Comparison of ENCODE assay signal across 32 mouse cellular contexts in the genomic region with DNA sequence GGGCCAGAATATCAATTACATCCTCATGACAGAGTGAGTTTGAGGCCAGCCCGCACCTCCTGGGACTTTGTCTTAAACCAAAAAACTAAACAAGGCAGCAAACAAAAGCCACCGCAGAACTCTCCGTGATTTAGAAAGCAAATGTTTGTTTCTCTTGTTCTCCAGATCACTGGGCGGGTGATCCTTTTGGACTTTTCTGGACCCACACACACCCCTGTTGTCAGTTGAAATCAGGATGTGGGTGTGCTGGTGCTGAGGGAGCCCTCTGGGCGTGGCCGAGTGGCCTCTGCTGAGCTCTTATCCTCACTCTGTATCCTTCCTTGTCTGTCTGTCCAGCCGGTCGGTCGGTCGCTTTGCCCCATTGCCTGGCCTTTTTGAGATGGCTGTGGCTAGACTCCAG.
DNase-seq lines count a peak whose midpoint lies in the region; ATAC-seq and TF ChIP-seq lines count a peak whose summit lies in the region.
"Had no signal": no experiment of that assay in that cellular context is flagged by ENCODE, and none has a peak within 500 bp of the region (broad histone marks: within the 10 kb centered on the region; RNA-seq: fewer than 3 reads in every experiment).

No protein-coding gene starts in this region.

- intact Hi-C loops in heart, postnatal 25 days (cut with DNase I): no loop called here

- ATAC-seq in liver, embryonic 11.5 days (replicated peaks; ENCODE audit: low FRiP score): peak; percentile 47; the same call in 1 of the 2 replicates
- peak; percentile 53; the same call in 1 of the 2 replicates for ATAC-seq in liver, embryonic 12.5 days
- no peak for ATAC-seq in stomach, postnatal 0 days (ENCODE audit: low FRiP score, low TSS enrichment)
- ATAC-seq: CD4-positive, CD25-positive, alpha-beta regulatory T cell, adult 4 months; inflammation-experienced regulatory T-cells, adult 6 months had no signal

- H3K9me3 ChIP-seq in liver, embryonic 11.5 days (ENCODE audit: control insufficient read depth, low read length): no peaks in the 10 kb centered on the region
- H3K9me3 ChIP-seq in liver, embryonic 12.5 days (replicated peaks): no peaks in the 10 kb centered on the region
- H3K9me3 ChIP-seq in stomach, postnatal 0 days (ENCODE audit: control insufficient read depth, low read length): no peaks in the 10 kb centered on the region
- H3K9me3 ChIP-seq: embryonic facial prominence, embryonic 10.5 days; embryonic facial prominence, embryonic 15.5 days; forebrain, embryonic 12.5 days; heart, embryonic 12.5 days; hindbrain, embryonic 10.5 days; hindbrain, embryonic 15.5 days; neural tube, embryonic 15.5 days had no signal

- whole genome bisulfite sequencing in liver, embryonic 11.5 days: 63% methylated on average over 10 of the region's 10 CpGs
- 44% methylated on average over 10 of the region's 10 CpGs for WGBS in liver, embryonic 12.5 days (ENCODE audit: insufficient replicate concordance)
- WGBS in stomach, postnatal 0 days: 58% methylated on average over 10 of the region's 10 CpGs

- no peak overlapping the region for H3K4me2 ChIP-seq in liver, embryonic 11.5 days
- no peak overlapping the region for H3K4me2 ChIP-seq in liver, embryonic 12.5 days
- no peak overlapping the region for H3K4me2 ChIP-seq in stomach, postnatal 0 days (replicated peaks; ENCODE audit: low read depth)
- H3K4me2 ChIP-seq: embryonic facial prominence, embryonic 15.5 days; forebrain, embryonic 12.5 days; heart, embryonic 12.5 days; hindbrain, embryonic 15.5 days; midbrain, embryonic 11.5 days; neural tube, embryonic 15.5 days had no signal

- no peak overlapping the region for H3K4me3 ChIP-seq in liver, embryonic 11.5 days (ENCODE audit: low read depth, low read length)
- no peak overlapping the region for H3K4me3 ChIP-seq in liver, embryonic 12.5 days
- no peak overlapping the region for H3K4me3 ChIP-seq in stomach, postnatal 0 days (ENCODE audit: low read depth, low read length)
- H3K4me3 ChIP-seq: embryonic facial prominence, embryonic 10.5 days; embryonic facial prominence, embryonic 15.5 days; forebrain, embryonic 12.5 days; heart, embryonic 12.5 days; hindbrain, embryonic 10.5 days; hindbrain, embryonic 15.5 days; neural tube, embryonic 15.5 days had no signal

- peaks cover 13% of the 10 kb centered on the region for H3K4me1 ChIP-seq in liver, embryonic 11.5 days (replicated peaks; ENCODE audit: control insufficient read depth, insufficient read depth, low read length)
- H3K4me1 ChIP-seq in liver, embryonic 12.5 days: peaks cover 25% of the 10 kb centered on the region
- 0 out of 2 replicates have a peak, but pooled peaks cover 2% of the 10 kb centered on the region for H3K4me1 ChIP-seq in stomach, postnatal 0 days (replicated peaks; ENCODE audit: control insufficient read depth, insufficient read depth)
- H3K4me1 ChIP-seq: embryonic facial prominence, embryonic 15.5 days; forebrain, embryonic 12.5 days had no signal

- no peak for TF ChIP-seq EP300 in stomach, postnatal 0 days (optimal IDR thresholded peaks at IDR 0.05)

- no peak for TF ChIP-seq CTCF in stomach, postnatal 0 days (IDR thresholded peaks at IDR 0.05; ENCODE audit: low read depth)

- peak; percentile 90 for DNase-seq in heart, adult 11 months
- DNase-seq in heart, postnatal 25 days (ENCODE audit: low spot score): no peak
- DNase-seq in liver, embryonic 11.5 days (ENCODE audit: low spot score): no peak
- no peak for DNase-seq in liver
- peak; percentile 19 for DNase-seq in stomach, postnatal 0 days (ENCODE audit: low spot score)
- DNase-seq in ovary, postnatal 36 days (ENCODE audit: low spot score): no peak
- DNase-seq: adrenal gland, postnatal 25 days; cerebellum, adult 2 months; cerebellum, postnatal 25 days; forebrain, postnatal 0 days; gastrocnemius, postnatal 14 days; heart, adult 18-20 months; kidney, adult 11 months; kidney, postnatal 14 days; left cerebral cortex, postnatal 4 days; lung, adult 18-20 months; lung, postnatal 10 days; right cerebral cortex, adult 18-20 months; spleen, adult 18-20 months; thymus, adult 18-20 months; thymus, postnatal 36 days had no signal

- no peaks in the 10 kb centered on the region for H3K27me3 ChIP-seq in liver, embryonic 11.5 days (replicated peaks; ENCODE audit: control insufficient read depth, insufficient read depth, low read length)
- H3K27me3 ChIP-seq in liver, embryonic 12.5 days (replicated peaks): no peaks in the 10 kb centered on the region
- H3K27me3 ChIP-seq in stomach, postnatal 0 days (ENCODE audit: control insufficient read depth, insufficient read depth, low read length): no peaks in the 10 kb centered on the region
- H3K27me3 ChIP-seq: embryonic facial prominence, embryonic 15.5 days; forebrain, embryonic 12.5 days; heart, embryonic 12.5 days; hindbrain, embryonic 15.5 days; neural tube, embryonic 15.5 days had no signal

- no peaks in the 10 kb centered on the region for H3K36me3 ChIP-seq in liver, embryonic 11.5 days (ENCODE audit: control insufficient read depth, insufficient read depth, low read length)
- peaks cover 25% of the 10 kb centered on the region for H3K36me3 ChIP-seq in liver, embryonic 12.5 days
- H3K36me3 ChIP-seq in stomach, postnatal 0 days (ENCODE audit: control insufficient read depth, insufficient read depth, low read length): no peaks in the 10 kb centered on the region
- H3K36me3 ChIP-seq: embryonic facial prominence, embryonic 10.5 days; embryonic facial prominence, embryonic 15.5 days; hindbrain, embryonic 10.5 days; hindbrain, embryonic 15.5 days had no signal

- no peak overlapping the region for H3K27ac ChIP-seq in liver, embryonic 11.5 days (ENCODE audit: low read depth, low read length)
- H3K27ac ChIP-seq in liver, embryonic 12.5 days: no peak overlapping the region
- no peak overlapping the region for H3K27ac ChIP-seq in stomach, postnatal 0 days (replicated peaks)
- H3K27ac ChIP-seq: embryonic facial prominence, embryonic 10.5 days; embryonic facial prominence, embryonic 15.5 days; forebrain, embryonic 12.5 days; hindbrain, embryonic 10.5 days; hindbrain, embryonic 15.5 days; neural tube, embryonic 15.5 days had no signal

- no peak overlapping the region for H3K9ac ChIP-seq in liver, embryonic 11.5 days (ENCODE audit: low read depth, low read length)
- no peak overlapping the region for H3K9ac ChIP-seq in liver, embryonic 12.5 days
- H3K9ac ChIP-seq in stomach, postnatal 0 days (ENCODE audit: low read length): no peak overlapping the region
- H3K9ac ChIP-seq: embryonic facial prominence, embryonic 15.5 days; forebrain, embryonic 12.5 days; forebrain, postnatal 0 days; heart, embryonic 12.5 days; hindbrain, embryonic 15.5 days; neural tube, embryonic 15.5 days had no signal

Comparison
In these comparisons a context has a peak if more than half of its experiments do, and no peak if none do; other contexts are left out.
1. DNase-seq: peak in heart, adult 11 months (single experiment) and stomach, postnatal 0 days (single experiment); none in heart, postnatal 25 days (single experiment), liver, embryonic 11.5 days (single experiment), liver (single experiment) and ovary, postnatal 36 days (single experiment).